Mouse (Mus musculus): ENCODE measurements around the gene Limd2. TPM values are rescaled to one million over a fixed set of nuclear protein-coding genes. Genes with fewer than 3 reads are reported as not detected.

Limd2 gene
- polyA plus RNA-seq, 1 experiment from 2014 or later = 34.6 TPM

DNA sequence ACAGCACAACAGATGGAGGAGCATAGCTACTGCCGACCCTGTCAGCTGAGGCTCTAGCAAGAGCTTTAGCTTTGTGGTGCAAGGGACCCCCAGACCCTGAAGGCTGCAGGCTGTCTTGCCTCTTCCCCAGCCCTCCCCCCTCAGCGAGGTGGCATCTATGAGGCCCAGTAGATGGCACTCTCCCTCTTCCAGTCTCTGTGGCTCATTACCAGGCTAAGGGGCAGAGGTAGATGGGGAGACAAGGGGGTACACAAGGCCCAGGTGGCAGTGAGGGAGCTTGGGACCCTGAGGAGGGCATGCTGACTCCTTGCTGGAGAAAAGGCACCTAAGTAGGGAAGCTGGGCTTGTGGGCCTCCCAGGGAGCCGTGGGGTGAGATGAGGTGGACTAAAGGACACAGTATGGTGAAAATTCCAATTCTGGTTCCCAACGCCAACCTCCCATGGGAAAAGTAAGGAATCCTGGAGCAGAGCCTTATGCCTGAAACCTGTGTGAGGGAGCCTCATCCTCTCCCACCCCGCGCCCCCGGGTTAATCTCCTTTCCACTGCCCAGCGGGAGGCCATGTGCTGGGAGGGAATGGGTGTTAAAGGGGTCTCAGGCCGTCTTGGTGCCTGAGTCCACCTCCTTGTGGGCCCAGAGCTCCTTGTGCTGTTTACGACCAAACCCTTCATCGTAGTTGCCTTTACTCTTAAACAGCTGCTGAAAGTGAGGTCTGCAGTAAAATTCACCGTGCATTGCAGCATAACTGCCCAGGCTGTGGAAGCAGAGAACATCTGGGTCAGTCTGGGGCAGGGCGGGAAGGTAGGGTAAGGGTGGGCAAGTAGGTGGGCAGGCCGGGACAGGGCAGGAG, 2.4 kb downstream of the Limd2 start:
- Histone ChIP-seq H3K4me2 (replicated peaks; ENCODE audit: low read depth) (peak overlapping the region; percentile 89), H3K36me3 (ENCODE audit: control insufficient read depth, insufficient read depth) (peaks cover 34% of the 10 kb centered on the region), H3K9me3 (ENCODE audit: control insufficient read depth) (no peaks in the 10 kb centered on the region), H3K27me3 (replicated peaks; ENCODE audit: control insufficient read depth, insufficient read depth, low read length) (no peaks in the 10 kb centered on the region), H3K4me1 (replicated peaks; ENCODE audit: control insufficient read depth, insufficient read depth, low read length) (no peaks in the 10 kb centered on the region), H3K27ac (ENCODE audit: low read depth, low read length) (no peak overlapping the region), H3K9ac (ENCODE audit: low read depth, low read length) (peak overlapping the region; percentile 71; the same call in 1 of the 2 replicates), H3K4me3 (ENCODE audit: low read depth, low read length) (no peak overlapping the region; the same call in 1 of the 2 replicates)
- 60% methylated on average over 14 of the region's 14 CpGs for WGBS
- TF ChIP-seq CTCF (IDR thresholded peaks at IDR 0.05; ENCODE audit: low read depth) = peak; percentile 77
- no peak for ATAC-seq

GRCm38 (mm10) chr11:106157154-106157553, 3.5 kb downstream of the Limd2 start:
- H3K4me2 ChIP-seq (replicated peaks; ENCODE audit: low read depth) = no peak overlapping the region
- WGBS = 75% methylated on average over 7 of the region's 7 CpGs
- peaks cover 39% of the 10 kb centered on the region for H3K36me3 ChIP-seq (ENCODE audit: control insufficient read depth, insufficient read depth)
- no peak overlapping the region for H3K9ac ChIP-seq (ENCODE audit: low read depth, low read length)
- no peaks in the 10 kb centered on the region for H3K4me1 ChIP-seq (replicated peaks; ENCODE audit: control insufficient read depth, insufficient read depth, low read length)
- H3K4me3 ChIP-seq (ENCODE audit: low read depth, low read length) = no peak overlapping the region
- no peak overlapping the region for H3K27ac ChIP-seq (ENCODE audit: low read depth, low read length)
- TF ChIP-seq CTCF (IDR thresholded peaks at IDR 0.05; ENCODE audit: low read depth) = no peak
- no peaks in the 10 kb centered on the region for H3K9me3 ChIP-seq (ENCODE audit: control insufficient read depth)
- H3K27me3 ChIP-seq (replicated peaks; ENCODE audit: control insufficient read depth, insufficient read depth, low read length) = no peaks in the 10 kb centered on the region
- ATAC-seq = no peak

- no peak for ATAC-seq
- 79% methylated on average over 1 of the region's 1 CpGs for WGBS
- Histone ChIP-seq H3K36me3 (ENCODE audit: control insufficient read depth, insufficient read depth) (peaks cover 48% of the 10 kb centered on the region), H3K4me1 (replicated peaks; ENCODE audit: control insufficient read depth, insufficient read depth, low read length) (no peaks in the 10 kb centered on the region), H3K9ac (ENCODE audit: low read depth, low read length) (no peak overlapping the region), H3K9me3 (ENCODE audit: control insufficient read depth) (no peaks in the 10 kb centered on the region), H3K4me3 (ENCODE audit: low read depth, low read length) (no peak overlapping the region), H3K27ac (ENCODE audit: low read depth, low read length) (no peak overlapping the region), H3K27me3 (replicated peaks; ENCODE audit: control insufficient read depth, insufficient read depth, low read length) (no peaks in the 10 kb centered on the region), H3K4me2 (replicated peaks; ENCODE audit: low read depth) (no peak overlapping the region)
- no peak for TF ChIP-seq CTCF (IDR thresholded peaks at IDR 0.05; ENCODE audit: low read depth)
Measured at GRCm38 (mm10) chr11:106156257-106156656, 4.4 kb downstream of the Limd2 start.

DNA sequence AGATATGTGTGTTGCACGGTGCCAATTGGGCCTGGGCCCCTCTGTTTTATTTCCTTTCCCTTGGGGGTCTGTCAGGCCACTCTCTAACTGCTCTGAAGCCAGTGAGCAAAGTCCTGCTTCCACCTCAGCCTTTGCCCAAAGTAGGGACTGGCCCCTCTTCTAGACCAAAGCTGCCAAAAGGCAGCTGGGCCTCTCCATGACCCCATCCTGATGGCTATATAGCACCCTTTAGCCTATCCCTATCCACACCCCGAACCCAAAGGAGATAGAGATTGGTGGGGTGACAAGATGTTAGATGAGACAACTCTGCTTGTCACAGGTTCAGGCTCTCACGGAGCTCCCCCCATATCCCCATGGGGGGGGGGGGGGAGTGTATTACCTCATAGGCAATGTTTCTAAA, 4.9 kb downstream of the Limd2 start:
- Histone ChIP-seq H3K27ac (ENCODE audit: low read depth, low read length) (no peak overlapping the region), H3K27me3 (replicated peaks; ENCODE audit: control insufficient read depth, insufficient read depth, low read length) (no peaks in the 10 kb centered on the region), H3K9ac (ENCODE audit: low read depth, low read length) (no peak overlapping the region), H3K36me3 (ENCODE audit: control insufficient read depth, insufficient read depth) (peaks cover 53% of the 10 kb centered on the region), H3K4me3 (ENCODE audit: low read depth, low read length) (no peak overlapping the region), H3K4me2 (replicated peaks; ENCODE audit: low read depth) (no peak overlapping the region), H3K9me3 (ENCODE audit: control insufficient read depth) (no peaks in the 10 kb centered on the region), H3K4me1 (replicated peaks; ENCODE audit: control insufficient read depth, insufficient read depth, low read length) (no peaks in the 10 kb centered on the region)
- 63% methylated on average over 3 of the region's 3 CpGs for WGBS
- TF ChIP-seq CTCF (IDR thresholded peaks at IDR 0.05; ENCODE audit: low read depth) = no peak
- no peak for ATAC-seq

DNA sequence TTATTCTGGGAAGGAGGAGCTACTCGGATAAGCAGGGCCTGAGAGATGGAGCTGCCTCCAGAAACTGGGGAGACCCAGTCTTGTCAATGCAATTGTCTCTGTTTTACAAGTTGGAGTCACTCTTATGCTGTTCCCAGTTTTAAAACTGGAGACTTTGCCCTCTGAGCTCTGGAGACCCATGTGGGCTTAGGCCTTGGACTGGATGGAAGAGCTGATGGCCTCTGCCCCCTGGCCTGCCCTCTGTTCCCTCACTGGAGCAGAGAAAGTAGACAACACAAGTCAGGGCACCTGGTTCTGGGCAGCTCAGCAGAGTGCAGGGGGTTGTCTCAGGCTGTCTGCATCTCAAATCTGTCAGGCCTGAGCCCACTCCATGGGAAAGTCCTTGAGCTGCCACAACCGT, 5.9 kb downstream of the Limd2 start:
- Histone ChIP-seq H3K4me3 (ENCODE audit: low read depth, low read length) (no peak overlapping the region), H3K27me3 (replicated peaks; ENCODE audit: control insufficient read depth, insufficient read depth, low read length) (no peaks in the 10 kb centered on the region), H3K4me2 (replicated peaks; ENCODE audit: low read depth) (no peak overlapping the region), H3K9ac (ENCODE audit: low read depth, low read length) (no peak overlapping the region), H3K9me3 (ENCODE audit: control insufficient read depth) (no peaks in the 10 kb centered on the region), H3K27ac (ENCODE audit: low read depth, low read length) (no peak overlapping the region), H3K4me1 (replicated peaks; ENCODE audit: control insufficient read depth, insufficient read depth, low read length) (no peaks in the 10 kb centered on the region), H3K36me3 (ENCODE audit: control insufficient read depth, insufficient read depth) (peaks cover 62% of the 10 kb centered on the region)
- TF ChIP-seq CTCF (IDR thresholded peaks at IDR 0.05; ENCODE audit: low read depth) = no peak
- WGBS = 67% methylated on average over 2 of the region's 2 CpGs
- no peak for ATAC-seq

- no peaks in the 10 kb centered on the region for H3K27me3 ChIP-seq (replicated peaks; ENCODE audit: control insufficient read depth, insufficient read depth, low read length)
- H3K9ac ChIP-seq (ENCODE audit: low read depth, low read length) = no peak overlapping the region
- no peaks in the 10 kb centered on the region for H3K9me3 ChIP-seq (ENCODE audit: control insufficient read depth)
- TF ChIP-seq CTCF (IDR thresholded peaks at IDR 0.05; ENCODE audit: low read depth) = no peak
- H3K4me3 ChIP-seq (ENCODE audit: low read depth, low read length) = no peak overlapping the region
- ATAC-seq = no peak
- no peak overlapping the region for H3K4me2 ChIP-seq (replicated peaks; ENCODE audit: low read depth)
- H3K4me1 ChIP-seq (replicated peaks; ENCODE audit: control insufficient read depth, insufficient read depth, low read length) = no peaks in the 10 kb centered on the region
- 85% methylated on average over 5 of the region's 5 CpGs for WGBS
- peaks cover 69% of the 10 kb centered on the region for H3K36me3 ChIP-seq (ENCODE audit: control insufficient read depth, insufficient read depth)
- H3K27ac ChIP-seq (ENCODE audit: low read depth, low read length) = no peak overlapping the region
Measured at GRCm38 (mm10) chr11:106154091-106154490, 6.6 kb downstream of the Limd2 start.
